Mouse (Mus musculus) frontal cortex, postnatal 25 days (tissue): ENCODE measurements around the gene Tbc1d25.

Experiments used
- DNase-seq, 2 experiments: peaks; one replicate each; pipeline ENCODE4 v3.0.0; 2022; ENCODE audit warnings: low spot score in 2 of 2

Tbc1d25 gene

GRCm38 (mm10) chrX:8175504-8176385 is at the start of gene Tbc1d25:
Gene Tbc1d25 (minus strand): TSS chrX:8176181.
- peak; percentile 39 to 62 for DNase-seq

- DNase-seq = no peak
Measured at GRCm38 (mm10) chrX:8223473-8223872, 47.5 kb upstream of the Tbc1d25 start.

GRCm38 (mm10) chrX:8222678-8223421 is 46.9 kb upstream of the Tbc1d25 start:
- DNase-seq = peak in 1 of 2 experiments; percentile 4

DNA sequence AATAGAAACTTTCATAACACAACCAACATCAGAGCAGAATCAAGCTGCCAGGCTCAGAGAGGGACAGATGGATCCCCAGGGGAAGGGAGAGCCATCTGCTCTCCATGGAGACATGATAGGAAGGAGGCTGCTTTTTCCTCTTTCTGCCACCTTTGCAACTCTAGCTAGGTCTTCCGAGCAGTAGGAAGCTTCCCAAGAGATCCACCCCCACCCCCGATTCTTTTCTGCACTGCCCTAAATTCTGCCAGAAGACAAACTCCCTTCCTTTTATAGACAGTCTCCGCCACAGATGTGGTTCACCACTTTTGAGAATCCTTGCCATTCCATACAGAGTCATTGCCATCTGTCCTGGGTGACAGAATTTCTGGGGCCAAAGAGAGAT is 46.3 kb upstream of the Tbc1d25 start:
- peak in 1 of 2 experiments; percentile 13 for DNase-seq

DNA sequence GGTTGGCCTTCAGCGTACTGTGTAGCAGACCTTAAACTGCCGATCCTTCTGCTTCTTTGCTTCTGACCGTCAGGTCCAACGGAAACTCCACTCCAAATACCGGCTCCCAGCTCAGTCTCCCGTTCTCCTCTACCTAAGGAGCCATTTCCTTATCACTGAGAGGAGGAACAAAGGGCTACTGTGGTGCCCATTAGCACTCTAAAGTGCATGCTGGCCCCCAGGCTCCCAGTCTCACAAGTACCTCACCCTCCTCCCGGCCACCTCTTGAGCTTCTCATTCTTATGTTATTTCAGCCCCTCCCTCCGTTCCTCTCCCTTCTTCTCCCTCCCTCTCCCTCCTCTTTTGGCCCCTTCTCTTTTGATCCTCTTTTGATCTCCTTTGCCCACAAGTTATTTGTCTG is 43.7 kb upstream of the Tbc1d25 start:
- no peak for DNase-seq

- no peak for DNase-seq
Measured at GRCm38 (mm10) chrX:8218114-8218513, 42.1 kb upstream of the Tbc1d25 start.

DNA sequence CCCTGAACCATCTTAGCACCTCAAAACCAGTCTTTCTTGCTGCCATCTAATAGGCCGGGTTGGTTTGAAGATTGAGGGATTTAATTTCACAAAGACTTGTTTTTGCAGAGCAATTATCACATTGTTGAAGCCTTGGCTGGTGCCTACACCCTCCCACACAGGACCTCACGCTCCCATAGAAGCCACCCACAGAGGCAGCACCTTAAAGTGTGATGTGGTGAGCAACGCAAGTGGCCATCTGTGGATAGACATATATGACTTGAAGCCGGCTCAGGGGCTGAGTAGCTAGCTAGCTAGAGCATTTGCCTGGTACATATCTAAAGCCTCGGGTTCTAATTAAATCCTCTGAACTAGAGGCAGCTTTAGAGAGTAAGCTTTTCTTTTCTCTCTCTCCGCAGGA is 41.4 kb upstream of the Tbc1d25 start:
- DNase-seq = peak in 1 of 2 experiments; percentile 3

DNA sequence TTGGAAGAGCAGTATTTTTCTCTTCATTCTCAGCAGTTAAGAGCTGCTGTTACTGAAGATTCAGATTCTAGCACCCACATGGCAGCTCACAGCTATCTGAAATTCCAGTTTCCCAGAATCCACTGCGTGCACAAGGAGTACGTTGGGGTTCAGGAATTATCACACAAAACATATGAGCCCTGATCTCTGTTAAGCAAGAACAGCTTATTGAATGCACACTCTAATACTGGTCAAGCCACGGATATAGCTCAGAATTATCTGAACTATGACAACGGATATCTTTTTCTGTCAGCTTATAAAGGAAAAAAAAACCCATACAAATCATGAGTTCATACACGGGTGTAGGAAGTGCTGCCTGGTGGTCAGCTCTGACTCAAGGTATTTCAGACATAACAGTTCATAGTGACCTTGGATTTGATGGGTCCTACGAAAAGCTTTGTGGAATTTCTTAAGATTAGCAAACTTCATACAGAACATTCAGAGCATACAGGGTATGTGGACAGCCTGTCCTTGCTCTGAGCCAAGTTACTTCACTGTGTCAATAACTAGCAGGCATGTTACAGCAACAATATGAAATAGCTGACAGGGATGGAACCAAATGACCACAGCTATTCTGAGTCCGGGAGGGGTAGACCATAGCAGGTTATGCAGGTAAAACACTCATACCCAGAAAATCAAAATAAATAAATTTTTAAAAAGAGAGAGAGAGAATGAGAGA is 35.7 kb upstream of the Tbc1d25 start:
- DNase-seq = no peak

DNA sequence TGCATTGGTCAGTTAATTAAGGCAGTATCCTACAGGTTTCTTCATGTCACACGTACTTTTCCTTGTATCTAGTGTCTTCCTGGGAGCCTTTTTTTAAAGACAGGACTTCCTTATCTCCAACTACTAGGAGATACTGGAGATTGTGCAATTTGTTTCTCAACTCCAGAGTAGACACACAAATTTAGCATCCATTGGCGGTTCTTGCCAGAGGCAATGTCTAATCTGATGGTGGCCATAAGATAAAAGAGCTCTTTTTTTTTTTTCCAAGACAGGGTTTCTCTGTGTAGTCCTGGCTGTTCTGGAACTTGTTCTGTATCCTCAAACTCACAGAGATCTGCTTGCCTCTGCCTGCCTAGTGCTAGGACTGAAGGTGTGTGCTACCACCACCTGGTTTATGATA is 33.7 kb upstream of the Tbc1d25 start:
- DNase-seq = no peak

- DNase-seq = no peak
Measured at GRCm38 (mm10) chrX:8207224-8207623, 31.2 kb upstream of the Tbc1d25 start.

GRCm38 (mm10) chrX:8206694-8207197 is 30.8 kb upstream of the Tbc1d25 start:
- no peak for DNase-seq

GRCm38 (mm10) chrX:8206015-8206693 is 30.2 kb upstream of the Tbc1d25 start, which contains the start of gene Porcn:
Gene Porcn (minus strand): TSS chrX:8206525.
- DNase-seq = peak; percentile 61 to 72

DNA sequence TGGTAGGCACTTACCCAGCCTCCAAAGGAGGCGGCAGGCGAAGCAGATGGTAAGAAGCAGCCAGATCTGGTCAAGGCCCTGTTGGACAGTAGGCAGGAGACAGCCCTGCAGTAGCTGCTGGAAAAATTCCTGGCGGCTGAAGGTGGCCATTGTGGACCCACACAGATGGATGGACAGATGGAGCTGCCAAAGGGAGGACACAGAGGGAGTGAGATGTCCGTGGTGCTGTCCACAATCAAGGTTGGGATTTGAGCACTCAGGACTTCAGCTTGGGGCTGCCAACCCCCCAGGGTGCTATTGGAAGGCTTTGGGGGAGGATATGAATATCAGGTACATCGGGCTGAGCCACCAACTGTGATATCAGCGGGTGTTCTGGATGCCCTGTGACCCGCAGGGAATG is 29.6 kb upstream of the Tbc1d25 start:
- DNase-seq = no peak

DNA sequence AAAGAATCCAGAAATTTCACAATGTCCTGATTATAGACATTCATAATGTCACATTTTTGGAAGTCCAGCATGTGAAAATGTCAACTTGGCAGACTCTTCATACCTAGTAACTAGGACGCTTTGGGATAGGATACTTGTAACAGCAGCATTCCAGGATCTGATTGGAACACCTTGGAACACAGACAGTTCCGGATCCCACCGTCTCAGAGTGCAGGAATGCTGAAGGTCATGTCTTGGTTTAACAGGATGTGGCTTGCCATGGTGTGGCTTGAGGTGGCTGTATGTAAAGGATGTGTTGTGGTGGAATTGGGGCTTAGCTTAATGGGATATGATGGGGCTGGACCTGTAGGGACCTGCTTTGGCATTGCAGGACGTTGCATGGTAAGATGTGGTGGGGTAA is 29.1 kb upstream of the Tbc1d25 start:
- no peak for DNase-seq

- no peak for DNase-seq
Measured at GRCm38 (mm10) chrX:8204076-8204475, 28.1 kb upstream of the Tbc1d25 start.

- DNase-seq = no peak
Measured at GRCm38 (mm10) chrX:8203105-8203504, 27.1 kb upstream of the Tbc1d25 start.

DNA sequence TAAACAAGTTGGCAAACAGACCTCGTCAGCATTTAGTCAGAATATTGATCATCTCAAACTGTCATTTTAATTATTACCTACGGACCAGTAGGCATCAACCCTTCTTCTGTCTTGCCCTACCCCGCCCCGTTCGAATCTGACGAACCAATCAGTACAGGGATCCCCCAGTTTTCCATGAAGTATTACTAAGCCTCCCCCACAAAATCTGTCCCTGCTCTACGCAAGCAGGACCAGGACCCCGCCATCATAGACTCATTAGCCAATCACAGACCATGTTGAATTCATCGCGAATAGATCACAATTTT is 17.4 kb upstream of the Tbc1d25 start, which contains the start of gene Ebp:
Gene Ebp (minus strand): TSS at position 94 of the 305 bp plus-strand sequence.
- no peak for DNase-seq

- DNase-seq = peak; percentile 56 to 64
Measured at GRCm38 (mm10) chrX:8192640-8193418, 16.8 kb upstream of the Tbc1d25 start.

- DNase-seq = no peak
Measured at GRCm38 (mm10) chrX:8192126-8192639, 16.2 kb upstream of the Tbc1d25 start.

GRCm38 (mm10) chrX:8182871-8183540 is 7.0 kb upstream of the Tbc1d25 start:
- no peak for DNase-seq
